Mouse (Mus musculus): ENCODE results near the gene Fam83d. TPM values are rescaled to one million over a fixed set of nuclear protein-coding genes. Genes with fewer than 3 reads are reported as not detected.

Fam83d gene
- polyA plus RNA-seq, 1 experiment from 2014 or later = 57.6 TPM

DNA sequence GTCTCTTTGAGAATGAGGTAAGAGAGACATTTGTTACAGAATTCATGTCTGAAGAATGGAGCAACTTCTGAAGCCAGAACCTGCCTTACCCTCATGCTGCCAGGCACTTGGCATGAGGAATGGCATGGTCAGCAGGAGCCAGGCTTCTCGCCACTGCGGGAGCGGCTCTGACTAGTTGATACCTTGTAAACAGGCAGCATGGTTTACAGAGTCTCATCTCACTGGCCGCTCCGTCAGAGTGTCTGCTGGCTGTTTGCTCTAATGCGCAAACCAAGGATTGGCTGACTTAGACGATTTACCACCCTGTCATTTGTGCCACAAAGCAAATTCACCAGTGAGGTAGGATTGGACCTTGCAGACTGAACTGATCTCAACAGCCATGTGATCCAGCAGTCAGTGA is 13.2 kb downstream of the Fam83d start:
- Histone ChIP-seq H3K9ac (ENCODE audit: low read depth, low read length) (no peak overlapping the region), H3K4me2 (replicated peaks; ENCODE audit: low read depth, low read length) (no peak overlapping the region), H3K4me1 (ENCODE audit: control insufficient read depth, insufficient read depth, low read length) (peaks cover 8% of the 10 kb centered on the region; the same call in 1 of the 2 replicates), H3K9me3 (ENCODE audit: control insufficient read depth, low read length) (no peaks in the 10 kb centered on the region), H3K27ac (ENCODE audit: low read depth, low read length) (no peak overlapping the region), H3K36me3 (ENCODE audit: control insufficient read depth, insufficient read depth, low read length) (peaks cover 65% of the 10 kb centered on the region), H3K27me3 (ENCODE audit: control insufficient read depth, insufficient read depth, low read length) (no peaks in the 10 kb centered on the region), H3K4me3 (ENCODE audit: low read length) (no peak overlapping the region)
- 86% methylated on average over 7 of the region's 7 CpGs for WGBS
- ATAC-seq (ENCODE audit: low FRiP score, low TSS enrichment) = no peak

DNA sequence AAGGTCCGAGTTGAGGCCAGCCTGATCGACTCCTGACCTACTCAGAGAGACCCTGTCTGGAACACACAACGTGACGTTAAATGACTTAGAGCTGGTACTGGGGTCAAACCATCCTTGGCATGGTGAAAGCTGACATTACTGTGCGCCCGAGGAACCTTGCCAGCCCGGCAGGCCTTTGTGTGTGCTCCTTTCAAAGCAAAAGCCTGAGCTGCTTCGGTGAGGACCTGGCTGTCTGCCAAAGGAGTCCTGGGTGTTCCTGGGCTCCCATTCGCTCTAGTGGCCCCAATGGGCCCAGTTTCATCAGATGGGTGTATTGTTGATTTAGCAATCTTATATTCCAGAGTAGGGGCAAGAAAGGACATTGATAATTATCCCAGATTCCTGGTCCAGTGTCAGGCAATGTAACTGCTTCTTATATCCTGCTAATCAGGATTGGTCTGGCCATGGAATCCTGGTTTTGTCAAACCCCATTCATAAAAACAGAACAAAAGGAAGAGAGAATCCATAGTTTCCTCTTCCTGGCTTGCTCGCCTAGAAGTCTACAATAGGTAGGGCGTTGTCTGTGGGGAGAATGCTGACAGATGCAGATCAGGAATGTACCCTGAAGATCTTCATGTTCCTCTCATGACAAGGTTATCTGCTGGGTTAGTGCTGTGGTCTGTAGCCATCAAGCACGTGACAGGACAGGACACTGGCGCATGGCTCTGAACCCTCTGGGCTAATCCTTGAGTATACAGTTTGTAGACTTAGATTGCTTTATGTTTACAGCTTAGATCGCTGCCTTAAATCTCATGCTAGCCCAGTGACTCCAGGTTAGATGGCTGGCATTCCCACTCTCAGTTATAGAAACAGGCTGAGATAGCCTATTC is 19.3 kb downstream of the Fam83d start:
- H3K36me3 ChIP-seq (ENCODE audit: control insufficient read depth, insufficient read depth, low read length) = peaks cover 45% of the 10 kb centered on the region
- no peaks in the 10 kb centered on the region for H3K27me3 ChIP-seq (ENCODE audit: control insufficient read depth, insufficient read depth, low read length)
- no peaks in the 10 kb centered on the region for H3K4me1 ChIP-seq (ENCODE audit: control insufficient read depth, insufficient read depth, low read length)
- H3K9ac ChIP-seq (ENCODE audit: low read depth, low read length) = no peak overlapping the region
- H3K4me2 ChIP-seq (replicated peaks; ENCODE audit: low read depth, low read length) = no peak overlapping the region
- no peak overlapping the region for H3K4me3 ChIP-seq (ENCODE audit: low read length)
- ATAC-seq (ENCODE audit: low FRiP score, low TSS enrichment) = no peak
- WGBS = 89% methylated on average over 14 of the region's 14 CpGs
- H3K9me3 ChIP-seq (ENCODE audit: control insufficient read depth, low read length) = no peaks in the 10 kb centered on the region
- no peak overlapping the region for H3K27ac ChIP-seq (ENCODE audit: low read depth, low read length)

DNA sequence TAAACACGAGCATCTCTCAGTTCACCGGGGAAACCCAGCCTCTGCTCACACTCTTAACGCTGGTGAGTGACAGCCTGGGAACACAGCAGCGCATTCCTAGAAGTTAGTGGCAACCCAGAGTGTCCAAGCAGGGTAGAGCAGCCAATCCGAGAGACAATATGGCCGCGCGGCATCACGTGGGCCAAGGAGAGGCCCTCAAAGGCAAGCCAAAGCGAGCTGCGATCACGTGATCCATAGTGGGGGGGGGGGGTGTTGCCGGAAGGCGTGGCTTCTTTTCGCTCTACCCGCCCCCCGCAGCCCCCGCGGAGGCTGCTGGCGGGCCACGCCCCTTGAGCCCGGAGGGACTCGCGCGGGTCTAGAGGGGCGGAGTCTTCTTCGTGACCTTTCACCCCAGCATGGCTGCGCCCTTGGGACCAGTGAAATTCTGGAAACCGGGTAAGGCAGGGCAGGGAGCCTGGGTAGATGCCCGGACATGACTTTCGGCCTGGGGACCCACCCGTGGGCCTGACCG is 26.7 kb downstream of the Fam83d start, which contains the start of gene Dhx35:
Gene Dhx35 (plus strand): TSS at position 314 of the 511 bp plus-strand sequence.
- ATAC-seq (ENCODE audit: low FRiP score, low TSS enrichment) = peak; percentile 99
- Histone ChIP-seq H3K27me3 (ENCODE audit: control insufficient read depth, insufficient read depth, low read length) (no peaks in the 10 kb centered on the region), H3K9me3 (ENCODE audit: control insufficient read depth, low read length) (no peaks in the 10 kb centered on the region), H3K4me3 (ENCODE audit: low read length) (peak within 1 kb of the TSS; percentile 72), H3K36me3 (ENCODE audit: control insufficient read depth, insufficient read depth, low read length) (no peaks in the 10 kb centered on the region), H3K4me2 (replicated peaks; ENCODE audit: low read depth, low read length) (peak within 1 kb of the TSS; percentile 71), H3K4me1 (ENCODE audit: control insufficient read depth, insufficient read depth, low read length) (peaks cover 7% of the 10 kb centered on the region; the same call in 1 of the 2 replicates), H3K9ac (ENCODE audit: low read depth, low read length) (peak within 1 kb of the TSS; percentile 65), H3K27ac (ENCODE audit: low read depth, low read length) (peak within 1 kb of the TSS; percentile 68)
- WGBS = 0% methylated on average over 29 of the region's 33 CpGs

DNA sequence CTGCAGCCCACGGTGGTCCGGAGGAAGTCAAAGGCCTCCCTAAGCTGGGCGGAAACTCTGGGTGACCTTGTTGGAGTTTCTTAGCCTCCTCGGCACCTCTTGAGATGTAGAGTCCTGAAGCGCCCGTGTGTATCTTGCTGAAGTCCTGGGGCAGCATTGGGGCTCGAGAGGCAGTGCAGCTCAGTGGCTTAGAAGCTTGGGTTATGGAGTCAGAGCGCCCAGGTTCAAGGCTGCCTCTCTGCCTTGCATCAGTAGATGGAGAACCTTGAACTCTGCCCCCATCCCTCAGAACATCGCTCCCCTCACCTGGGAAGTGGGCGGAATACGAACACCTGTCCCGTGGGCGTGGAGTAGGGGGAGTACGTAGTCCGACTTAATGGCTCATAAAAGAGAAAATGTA is 27.1 kb downstream of the Fam83d start:
- ATAC-seq (ENCODE audit: low FRiP score, low TSS enrichment) = no peak; the same call in 1 of the 2 replicates
- Histone ChIP-seq H3K27me3 (ENCODE audit: control insufficient read depth, insufficient read depth, low read length) (no peaks in the 10 kb centered on the region), H3K36me3 (ENCODE audit: control insufficient read depth, insufficient read depth, low read length) (peaks cover 2% of the 10 kb centered on the region; the same call in 1 of the 2 replicates), H3K9ac (ENCODE audit: low read depth, low read length) (peak overlapping the region; percentile 65), H3K4me3 (ENCODE audit: low read length) (peak overlapping the region; percentile 72), H3K9me3 (ENCODE audit: control insufficient read depth, low read length) (no peaks in the 10 kb centered on the region), H3K4me2 (replicated peaks; ENCODE audit: low read depth, low read length) (peak overlapping the region; percentile 45), H3K27ac (ENCODE audit: low read depth, low read length) (peak overlapping the region; percentile 45; the same call in 1 of the 2 replicates), H3K4me1 (ENCODE audit: control insufficient read depth, insufficient read depth, low read length) (peaks cover 7% of the 10 kb centered on the region; the same call in 1 of the 2 replicates)
- 8% methylated on average over 15 of the region's 15 CpGs for WGBS

DNA sequence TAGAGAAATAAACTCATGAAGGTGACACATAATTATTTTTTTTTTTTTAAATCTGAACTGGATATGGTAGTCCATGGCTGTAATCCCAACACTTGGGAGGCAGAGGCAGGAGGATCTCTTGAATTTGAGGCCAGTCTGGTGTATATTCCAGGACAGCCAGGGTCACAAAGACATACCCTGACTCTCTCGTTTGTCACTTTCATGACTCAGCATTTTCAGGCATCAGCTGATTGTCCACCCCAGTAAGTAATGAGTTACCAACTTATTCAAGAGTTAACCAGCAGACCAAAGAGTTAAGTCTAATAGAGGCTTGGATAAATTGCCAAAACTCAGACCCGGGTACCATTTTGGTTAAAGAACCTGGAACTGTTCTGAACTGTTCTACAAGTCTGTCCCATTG is 28.0 kb downstream of the Fam83d start:
- ATAC-seq (ENCODE audit: low FRiP score, low TSS enrichment) = no peak
- Histone ChIP-seq H3K4me2 (replicated peaks; ENCODE audit: low read depth, low read length) (no peak overlapping the region), H3K36me3 (ENCODE audit: control insufficient read depth, insufficient read depth, low read length) (peaks cover 7% of the 10 kb centered on the region; the same call in 1 of the 2 replicates), H3K4me1 (ENCODE audit: control insufficient read depth, insufficient read depth, low read length) (peaks cover 7% of the 10 kb centered on the region; the same call in 1 of the 2 replicates), H3K9me3 (ENCODE audit: control insufficient read depth, low read length) (no peaks in the 10 kb centered on the region), H3K4me3 (ENCODE audit: low read length) (no peak overlapping the region; the same call in 1 of the 2 replicates), H3K27ac (ENCODE audit: low read depth, low read length) (no peak overlapping the region), H3K9ac (ENCODE audit: low read depth, low read length) (no peak overlapping the region), H3K27me3 (ENCODE audit: control insufficient read depth, insufficient read depth, low read length) (no peaks in the 10 kb centered on the region)
- WGBS = 77% methylated on average over 2 of the region's 2 CpGs

DNA sequence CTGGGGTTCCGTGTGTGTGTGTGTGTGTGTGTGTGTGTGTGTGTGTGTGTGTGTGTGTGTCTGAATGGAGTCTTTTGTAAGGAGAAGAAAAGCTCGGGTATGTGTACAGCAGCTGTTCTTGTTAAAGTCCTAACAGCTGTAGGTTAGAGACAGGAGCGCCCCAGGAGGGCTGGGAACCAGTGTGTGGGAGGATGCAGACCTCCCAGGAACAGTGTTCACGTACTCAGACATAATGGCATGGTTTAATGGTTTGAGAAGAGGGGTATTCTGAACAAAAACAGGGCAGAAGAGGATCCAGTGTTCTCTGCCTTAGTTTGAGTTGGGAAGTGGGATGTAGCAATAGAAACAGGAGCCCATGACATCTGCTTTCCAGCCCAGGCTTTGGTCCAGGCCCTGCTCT is 31.4 kb downstream of the Fam83d start:
- WGBS = 40% methylated on average over 4 of the region's 4 CpGs
- Histone ChIP-seq H3K27ac (ENCODE audit: low read depth, low read length) (no peak overlapping the region), H3K36me3 (ENCODE audit: control insufficient read depth, insufficient read depth, low read length) (peaks cover 31% of the 10 kb centered on the region), H3K27me3 (ENCODE audit: control insufficient read depth, insufficient read depth, low read length) (no peaks in the 10 kb centered on the region), H3K4me1 (ENCODE audit: control insufficient read depth, insufficient read depth, low read length) (peaks cover 7% of the 10 kb centered on the region; the same call in 1 of the 2 replicates), H3K9me3 (ENCODE audit: control insufficient read depth, low read length) (no peaks in the 10 kb centered on the region), H3K9ac (ENCODE audit: low read depth, low read length) (no peak overlapping the region), H3K4me2 (replicated peaks; ENCODE audit: low read depth, low read length) (no peak overlapping the region), H3K4me3 (ENCODE audit: low read length) (no peak overlapping the region)
- ATAC-seq (ENCODE audit: low FRiP score, low TSS enrichment) = no peak

DNA sequence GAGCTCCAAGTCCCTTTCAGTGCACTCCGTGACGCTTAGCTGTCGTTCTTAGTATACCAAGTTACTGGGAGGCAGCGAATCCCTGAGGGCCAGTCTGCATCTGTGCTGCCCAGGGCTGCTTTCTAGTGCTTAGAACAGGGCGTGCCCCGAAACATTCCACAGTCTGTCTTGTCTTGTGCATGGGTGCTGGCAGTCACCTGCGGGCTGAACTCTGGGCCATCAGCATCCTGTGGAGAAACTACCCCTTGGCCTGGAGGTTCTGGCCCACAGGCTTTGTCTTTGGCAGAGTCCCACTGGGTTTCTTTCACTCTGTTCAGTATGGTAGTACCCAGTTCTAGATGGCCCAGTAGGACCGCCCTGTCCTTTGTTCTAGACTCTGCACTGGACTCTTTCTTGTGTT is 32.9 kb downstream of the Fam83d start:
- Histone ChIP-seq H3K4me3 (ENCODE audit: low read length) (no peak overlapping the region), H3K4me1 (ENCODE audit: control insufficient read depth, insufficient read depth, low read length) (0 out of 2 replicates have a peak, but pooled peaks cover 2% of the 10 kb centered on the region), H3K36me3 (ENCODE audit: control insufficient read depth, insufficient read depth, low read length) (peaks cover 38% of the 10 kb centered on the region), H3K27me3 (ENCODE audit: control insufficient read depth, insufficient read depth, low read length) (no peaks in the 10 kb centered on the region), H3K9ac (ENCODE audit: low read depth, low read length) (no peak overlapping the region), H3K4me2 (replicated peaks; ENCODE audit: low read depth, low read length) (no peak overlapping the region), H3K27ac (ENCODE audit: low read depth, low read length) (no peak overlapping the region), H3K9me3 (ENCODE audit: control insufficient read depth, low read length) (no peaks in the 10 kb centered on the region)
- WGBS = 96% methylated on average over 8 of the region's 8 CpGs
- ATAC-seq (ENCODE audit: low FRiP score, low TSS enrichment) = no peak

DNA sequence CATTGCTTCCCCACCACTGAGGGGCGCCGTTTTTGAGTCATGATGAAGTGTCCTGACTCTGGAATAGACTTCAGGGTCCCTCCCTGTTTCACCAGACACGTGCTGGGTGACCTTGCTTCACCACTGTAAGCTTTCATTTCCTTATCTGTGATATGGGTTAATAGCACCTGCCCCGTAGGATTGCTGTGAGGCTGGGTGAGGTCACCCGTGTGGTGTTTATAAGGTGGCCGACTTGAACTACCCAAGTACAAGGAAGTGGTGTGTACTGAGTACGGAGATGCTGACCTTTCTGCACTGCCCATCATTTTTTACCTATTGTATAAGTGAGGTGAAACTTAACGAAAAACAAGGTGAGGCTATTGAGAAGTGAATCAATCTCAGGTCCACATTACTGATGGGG is 35.7 kb downstream of the Fam83d start:
- H3K36me3 ChIP-seq (ENCODE audit: control insufficient read depth, insufficient read depth, low read length) = peaks cover 52% of the 10 kb centered on the region
- 93% methylated on average over 8 of the region's 8 CpGs for WGBS
- 0 out of 2 replicates have a peak, but pooled peaks cover 2% of the 10 kb centered on the region for H3K4me1 ChIP-seq (ENCODE audit: control insufficient read depth, insufficient read depth, low read length)
- no peaks in the 10 kb centered on the region for H3K9me3 ChIP-seq (ENCODE audit: control insufficient read depth, low read length)
- H3K27ac ChIP-seq (ENCODE audit: low read depth, low read length) = no peak overlapping the region
- no peak overlapping the region for H3K4me3 ChIP-seq (ENCODE audit: low read length)
- no peak for ATAC-seq (ENCODE audit: low FRiP score, low TSS enrichment)
- H3K27me3 ChIP-seq (ENCODE audit: control insufficient read depth, insufficient read depth, low read length) = no peaks in the 10 kb centered on the region
- no peak overlapping the region for H3K9ac ChIP-seq (ENCODE audit: low read depth, low read length)
- H3K4me2 ChIP-seq (replicated peaks; ENCODE audit: low read depth, low read length) = no peak overlapping the region

DNA sequence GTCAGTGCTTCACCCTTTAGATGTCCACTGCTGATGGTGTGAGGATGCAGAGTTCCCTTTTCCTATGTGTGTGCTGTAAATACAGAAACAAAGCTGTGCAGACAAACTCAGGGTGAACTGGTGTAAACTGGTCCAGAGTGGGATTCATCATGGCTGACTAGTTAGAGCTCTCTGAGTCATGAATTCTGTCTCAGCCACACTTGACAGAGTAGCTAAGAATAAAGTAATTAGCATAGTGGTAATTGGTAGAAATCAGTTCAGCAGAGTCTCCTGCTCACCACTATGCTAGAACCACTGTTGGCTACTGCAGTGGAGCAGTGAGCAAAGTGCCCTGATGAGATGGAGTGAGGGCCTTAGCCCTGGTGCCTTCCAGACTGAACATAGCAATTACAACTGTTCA is 47.8 kb downstream of the Fam83d start:
- no peak overlapping the region for H3K9ac ChIP-seq (ENCODE audit: low read depth, low read length)
- no peaks in the 10 kb centered on the region for H3K9me3 ChIP-seq (ENCODE audit: control insufficient read depth, low read length)
- H3K4me3 ChIP-seq (ENCODE audit: low read length) = no peak overlapping the region
- H3K27ac ChIP-seq (ENCODE audit: low read depth, low read length) = no peak overlapping the region
- ATAC-seq (ENCODE audit: low FRiP score, low TSS enrichment) = no peak
- no peaks in the 10 kb centered on the region for H3K27me3 ChIP-seq (ENCODE audit: control insufficient read depth, insufficient read depth, low read length)
- H3K4me1 ChIP-seq (ENCODE audit: control insufficient read depth, insufficient read depth, low read length) = no peaks in the 10 kb centered on the region
- peaks cover 41% of the 10 kb centered on the region for H3K36me3 ChIP-seq (ENCODE audit: control insufficient read depth, insufficient read depth, low read length)
- H3K4me2 ChIP-seq (replicated peaks; ENCODE audit: low read depth, low read length) = no peak overlapping the region
